Mouse (Mus musculus) granulocyte monocyte progenitor cell, adult 5-6 weeks (primary cell): ENCODE results near the gene Gm45717. TPM values are rescaled to one million over a fixed set of nuclear protein-coding genes. Genes with fewer than 3 reads are reported as not detected.
A peak's percentile ranks its signal among the peaks of the same experiment; 100 is the strongest.

Experiments
- ATAC-seq: replicated peaks from 2 replicates; pipeline ENCODE4 v1.8.0; 2016; ENCODE audit warnings: mild to moderate bottlenecking, moderate TSS enrichment, inconsistent platforms; ENCODE audit not compliant: poor library complexity, severe bottlenecking
- total RNA-seq, 2 experiments: library from RNA; stranded (forward) in 1 of 2; stranded (reverse) in 1 of 2; fragments of 200-712, 200-1000 nt in 1 of 2; fragments of >200 nt in 1 of 2; fragmentation: Nextera tagmentation in 1 of 2; gene quantifications; 2 replicates each; pipeline ENCODE4 v1.2.3; 2014 to 2017

Gene Gm45717
- total RNA-seq, 2 experiments from 2014 or later, result not detected

DNA sequence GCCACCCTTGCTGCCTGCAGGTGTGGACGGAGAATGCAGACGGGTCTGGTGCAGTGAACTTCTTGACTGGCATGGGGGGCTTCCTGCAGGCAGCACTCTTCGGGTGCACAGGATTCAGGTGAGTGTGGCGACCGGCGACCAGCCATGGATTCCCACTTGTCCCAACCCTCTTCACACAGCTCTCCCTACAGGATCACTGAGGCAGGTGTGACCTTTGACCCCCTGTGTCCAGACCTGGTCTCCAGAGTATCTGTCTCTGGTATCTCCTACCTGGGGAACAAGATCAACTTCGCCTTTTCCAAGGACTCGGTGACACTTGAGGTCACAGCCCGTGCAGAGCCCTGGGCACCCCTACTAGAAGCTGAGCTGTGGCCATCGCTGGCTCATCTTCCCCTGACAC is 9.4 kb downstream of the Gm45717 start:
- ATAC-seq, result no peak

DNA sequence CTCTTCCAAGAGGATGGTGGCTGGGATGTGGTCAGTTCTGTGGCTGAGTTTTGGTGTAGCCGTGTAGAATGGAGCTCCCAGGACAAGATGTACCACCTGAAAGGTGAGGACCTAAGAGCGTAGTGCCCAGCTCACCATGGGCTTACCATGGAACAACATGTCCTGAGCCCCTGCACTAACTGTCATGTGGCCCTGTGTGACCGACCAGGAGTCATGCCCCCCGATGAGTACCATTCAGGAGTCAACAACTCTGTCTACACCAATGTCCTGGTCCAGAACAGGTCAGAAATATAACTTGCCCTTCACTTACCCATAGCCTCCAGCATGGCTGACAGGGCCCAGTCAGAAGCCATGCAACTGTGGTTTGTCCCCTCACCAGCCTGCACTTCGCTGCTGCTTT is 10.5 kb downstream of the Gm45717 start:
- ATAC-seq, result no peak

- ATAC-seq, result no peak
Observed at GRCm38 (mm10) chr7:140944236-140944635, 11.5 kb downstream of the Gm45717 start.

- no peak for ATAC-seq
Observed at GRCm38 (mm10) chr7:140943356-140943755, 12.4 kb downstream of the Gm45717 start.

DNA sequence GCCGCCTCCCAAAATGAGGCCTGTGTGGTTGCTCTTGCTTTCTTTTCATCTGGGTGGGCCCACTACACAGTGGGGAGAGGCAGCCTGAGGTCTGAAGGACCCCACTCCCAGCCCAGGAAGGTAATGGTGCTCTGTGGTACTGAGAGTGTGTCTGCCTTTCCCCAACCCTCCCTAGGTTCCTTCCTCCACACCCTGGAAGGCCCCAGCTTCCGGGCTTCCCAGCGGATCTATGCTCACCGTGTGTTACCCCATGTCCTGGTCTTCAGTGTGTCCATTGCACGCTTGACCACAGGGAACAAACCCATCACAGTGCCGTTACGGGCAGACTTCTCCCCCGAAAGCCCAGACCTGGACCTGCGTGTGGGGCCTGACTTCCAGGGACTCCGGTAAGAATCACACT is 12.9 kb downstream of the Gm45717 start:
- no peak for ATAC-seq

GRCm38 (mm10) chr7:140942341-140942740 is 13.4 kb downstream of the Gm45717 start:
- ATAC-seq, result no peak

DNA sequence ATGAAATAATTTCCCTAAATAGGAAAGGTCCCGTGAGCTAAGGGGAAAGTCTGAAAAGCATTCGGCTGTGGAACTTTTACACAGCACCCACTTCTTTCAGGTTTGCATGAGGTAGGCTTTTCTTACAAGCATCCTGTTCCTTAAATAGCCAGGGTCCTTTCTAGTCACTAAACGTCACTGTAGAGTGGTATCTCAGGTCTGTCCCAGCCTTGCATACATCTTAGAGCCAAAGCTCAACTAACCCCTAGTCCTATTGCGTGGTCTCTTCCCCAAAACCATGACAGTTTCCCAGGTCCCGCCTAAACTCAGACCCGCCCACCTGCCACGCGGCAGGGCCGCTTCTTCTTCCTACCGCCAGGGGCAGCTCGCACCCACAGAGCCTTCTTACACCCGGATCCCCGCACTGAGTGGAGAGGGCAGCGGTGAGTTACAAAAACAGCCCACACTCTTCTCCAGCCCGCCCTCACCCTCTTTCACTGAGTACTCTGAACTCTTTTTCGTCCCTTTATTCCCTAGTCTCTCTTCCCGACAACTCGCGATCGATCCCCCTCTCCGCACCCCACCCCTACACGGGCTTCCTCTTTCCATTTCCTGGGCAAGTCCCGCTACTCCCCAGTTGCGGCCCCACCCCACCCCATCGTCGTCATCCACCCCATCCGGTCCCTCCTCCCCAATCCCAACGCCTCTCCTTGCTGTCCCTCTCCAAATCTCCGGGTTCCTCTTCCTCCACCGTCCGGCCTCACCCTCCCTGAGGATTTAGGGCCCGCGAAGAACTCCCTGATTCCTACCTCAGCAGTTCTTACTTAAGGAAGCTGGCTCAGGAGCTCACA is 14.3 kb downstream of the Gm45717 start, which contains the start of gene Pgghg:
Gene Pgghg, plus strand, starts transcription at position 170 of the 830 bp plus-strand sequence.
- peak; percentile 86 for ATAC-seq

DNA sequence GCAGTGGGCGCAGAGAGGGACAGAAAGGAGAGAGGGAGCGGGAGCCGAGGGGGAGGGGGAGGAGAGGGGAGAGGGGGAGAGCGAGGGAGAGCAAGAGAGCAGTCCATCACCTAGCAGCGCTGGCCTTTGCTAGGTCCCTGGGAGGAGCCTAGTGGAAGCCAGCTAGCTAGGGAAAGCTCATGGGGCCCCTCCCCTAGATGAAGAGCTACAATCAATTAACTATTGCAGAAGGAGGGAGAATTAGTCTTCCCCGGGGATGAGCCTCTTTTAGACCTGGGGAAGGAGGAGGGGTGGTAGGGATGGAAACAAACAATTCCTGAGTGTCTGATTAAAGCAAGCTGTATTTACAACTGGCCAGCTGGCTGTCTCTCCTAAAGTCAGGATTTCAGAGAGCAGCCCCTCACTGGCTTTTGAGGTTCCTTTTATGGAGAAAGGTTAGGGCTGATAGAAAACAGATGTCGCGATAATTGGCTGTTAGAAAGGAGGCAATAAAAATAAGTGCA is 16.0 kb downstream of the Gm45717 start:
- no peak for ATAC-seq

DNA sequence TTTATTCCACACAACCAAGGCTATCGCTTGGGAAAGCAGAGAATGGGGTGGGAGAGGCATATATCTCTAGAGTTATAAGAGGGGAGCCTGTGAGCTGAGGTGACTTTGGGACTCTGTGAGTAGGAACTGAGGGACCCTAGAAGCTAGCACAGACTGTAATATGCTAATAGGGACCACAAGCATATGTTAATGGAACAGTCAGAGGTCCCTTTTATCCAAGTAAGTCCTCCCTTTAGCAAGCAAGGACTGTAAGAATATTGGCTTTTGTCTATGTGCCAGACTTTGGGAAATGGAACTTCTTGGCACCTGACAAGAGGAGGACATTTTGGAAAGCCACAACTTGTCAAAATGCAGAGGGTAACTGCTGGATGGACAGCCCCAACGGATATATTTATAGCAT is 16.8 kb downstream of the Gm45717 start:
- ATAC-seq, result no peak

DNA sequence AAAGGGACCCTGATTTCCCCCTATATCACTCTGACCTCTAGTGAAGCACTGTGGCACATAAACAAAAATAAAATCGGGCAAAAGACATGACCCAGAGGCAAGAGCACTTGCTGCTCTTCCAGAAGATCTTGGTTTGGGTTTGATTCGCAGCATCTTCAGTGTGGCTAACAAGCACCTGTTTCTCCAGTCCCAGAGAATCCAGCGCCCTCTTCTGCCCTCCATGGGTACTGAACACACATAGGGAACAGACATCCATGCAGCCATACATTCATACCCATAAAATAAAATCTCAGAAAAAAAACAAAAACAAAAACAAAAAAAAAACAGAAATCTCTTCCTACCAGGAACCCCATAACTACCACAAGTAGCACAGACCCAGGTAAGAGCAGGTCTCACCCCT is 17.3 kb downstream of the Gm45717 start:
- no peak for ATAC-seq

- no peak for ATAC-seq
Observed at GRCm38 (mm10) chr7:140927181-140927580, 28.6 kb downstream of the Gm45717 start.

GRCm38 (mm10) chr7:140923070-140923775 is 32.5 kb downstream of the Gm45717 start:
- peak; percentile 2; the same call in 1 of the 2 replicates for ATAC-seq

- peak; percentile 65 for ATAC-seq
Observed at GRCm38 (mm10) chr7:140922398-140923069, 33.2 kb downstream of the Gm45717 start.

DNA sequence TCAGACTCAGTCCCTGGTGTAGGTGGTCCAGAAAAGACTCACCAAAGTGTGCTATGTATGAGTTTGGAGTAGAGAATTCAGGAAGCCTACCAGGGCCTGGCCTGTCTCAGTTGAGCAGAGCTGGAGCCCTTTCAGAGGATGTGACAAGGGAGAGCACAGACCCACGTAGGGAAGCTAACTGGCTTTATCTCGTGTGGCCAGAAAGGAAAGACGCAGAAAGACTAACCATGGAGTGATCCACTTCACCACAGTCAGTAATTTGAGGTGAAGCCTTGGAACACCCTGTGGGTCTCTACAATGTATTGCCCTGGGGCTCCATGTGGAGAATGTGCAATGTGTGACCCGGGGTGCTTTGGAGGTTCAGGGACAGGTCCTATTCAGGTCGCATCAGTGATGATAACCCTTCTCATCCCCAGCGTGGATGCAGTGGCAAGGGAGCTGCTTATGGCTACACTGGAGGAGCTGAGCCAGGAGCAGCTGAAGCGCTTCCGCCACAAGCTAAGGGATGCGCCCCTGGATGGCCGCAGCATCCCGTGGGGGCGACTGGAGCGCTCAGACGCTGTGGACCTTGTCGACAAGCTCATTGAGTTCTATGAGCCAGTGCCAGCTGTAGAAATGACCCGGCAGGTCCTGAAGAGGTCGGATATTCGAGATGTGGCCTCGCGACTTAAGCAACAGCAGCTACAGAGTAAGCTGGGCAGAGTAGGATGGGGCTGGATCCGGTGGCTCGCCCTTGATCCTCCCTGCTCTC is 34.3 kb downstream of the Gm45717 start:
- no peak for ATAC-seq

GRCm38 (mm10) chr7:140920418-140921029 is 35.2 kb downstream of the Gm45717 start, which contains the start of gene Nlrp6:
Gene Nlrp6, plus strand, starts transcription at chr7:140920902.
- no peak for ATAC-seq

- no peak for ATAC-seq
Observed at GRCm38 (mm10) chr7:140919911-140920310, 35.8 kb downstream of the Gm45717 start.

GRCm38 (mm10) chr7:140914031-140914690 is 41.6 kb downstream of the Gm45717 start:
- no peak for ATAC-seq

- ATAC-seq, result no peak
Observed at GRCm38 (mm10) chr7:140912846-140913482, 42.8 kb downstream of the Gm45717 start.

GRCm38 (mm10) chr7:140912293-140912692 is 43.4 kb downstream of the Gm45717 start:
- ATAC-seq, result no peak
